Mouse (Mus musculus) urinary bladder, postnatal 0 days (tissue): ENCODE measurements around the gene Shisa7. TPM values are rescaled to one million over a fixed set of nuclear protein-coding genes. Genes with fewer than 3 reads are reported as not detected.

ENCODE experiments used
- polyA plus RNA-seq: library from polyadenylated mRNA; unstranded; fragments of >200 nt; fragmentation: Nextera tagmentation; extraction: Ambion mirVana; gene quantifications from 2 replicates; pipeline ENCODE4 v1.2.1, GENCODE M21; 2015

Shisa7 gene
- 0.10 and 0.20 TPM in 2 replicates for polyA plus RNA-seq

DNA sequence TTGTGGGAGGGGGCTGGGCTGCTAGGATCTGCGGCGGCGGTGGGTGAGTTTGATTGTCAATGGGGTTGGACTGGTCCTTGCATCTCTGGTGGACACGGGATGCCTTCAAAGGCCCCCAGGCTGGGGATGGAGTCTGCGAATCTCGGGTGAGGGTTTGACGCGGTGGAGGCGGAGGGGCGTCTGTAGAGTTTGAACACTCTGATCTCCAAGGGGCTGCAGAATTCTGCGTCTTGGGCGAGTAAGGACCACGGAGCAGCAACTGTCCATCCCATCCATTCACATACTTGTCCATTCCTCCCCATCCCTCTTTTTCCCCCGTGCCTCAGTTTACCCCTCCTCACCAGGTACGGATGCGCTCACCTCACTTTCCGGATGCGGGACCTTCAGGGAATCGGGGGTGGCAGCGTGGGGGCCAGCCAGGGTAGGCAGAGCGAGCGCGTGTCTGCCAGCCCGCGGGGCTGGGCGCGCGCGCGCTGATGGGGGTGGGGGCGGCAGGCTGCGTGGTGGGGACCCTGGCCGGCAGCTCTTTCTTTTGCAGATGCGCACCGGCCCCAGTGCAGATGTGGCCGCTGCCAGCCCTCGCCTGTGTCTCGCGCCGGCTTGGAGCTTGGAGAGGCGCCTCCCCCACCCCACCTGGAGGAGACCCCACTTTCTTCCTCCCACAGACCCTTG lies at the start of gene Shisa7:
Gene Shisa7, minus strand, starts transcription at position 452 of the 672 bp plus-strand sequence.

DNA sequence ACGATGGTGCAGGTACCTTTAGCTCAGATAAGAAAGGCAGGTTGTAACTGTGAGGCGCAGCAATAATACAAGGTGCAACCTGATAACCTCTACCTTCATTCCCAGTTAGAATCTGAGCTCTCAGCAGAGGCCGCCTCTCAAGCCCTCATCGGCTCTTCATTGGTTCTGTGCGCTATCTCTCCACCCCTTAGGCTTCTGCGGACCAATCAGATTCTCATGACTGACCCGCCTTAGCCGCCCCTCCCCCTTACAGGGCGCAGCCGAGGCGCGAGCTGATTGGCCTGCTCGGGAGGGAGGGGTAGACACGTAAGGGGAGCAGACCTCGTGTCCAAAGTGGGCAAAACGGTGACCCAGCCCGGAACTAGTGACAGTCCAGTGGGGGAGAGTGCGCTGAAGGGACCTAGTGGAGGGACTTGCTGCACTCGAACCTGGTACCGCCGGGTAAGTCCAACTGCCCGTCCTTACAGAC lies 32.3 kb upstream of the Shisa7 start, which contains the start of gene Isoc2a:
Gene Isoc2a, plus strand, starts transcription at position 401 of the 469 bp plus-strand sequence.

DNA sequence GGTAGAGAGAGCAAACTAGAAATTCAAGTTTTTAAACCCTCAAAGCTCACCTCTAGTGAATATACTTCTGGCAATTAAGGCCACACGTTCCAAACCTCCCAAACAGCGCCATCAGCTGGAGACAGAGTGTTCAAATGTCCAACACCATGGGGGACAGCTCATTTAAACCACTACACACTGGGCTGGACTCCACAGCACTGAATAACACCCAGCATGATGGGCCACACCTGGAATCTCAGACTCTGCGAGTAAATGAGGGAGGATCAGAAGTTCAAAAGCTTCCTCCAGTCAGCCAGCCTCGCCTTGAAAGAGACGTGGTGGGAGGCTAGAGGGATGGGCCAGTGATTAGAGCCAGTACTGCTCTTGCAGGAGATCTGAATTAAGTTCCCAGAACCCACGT lies 25.6 kb upstream of the Shisa7 start, which contains the start of gene Isoc2b:
Gene Isoc2b, minus strand, starts transcription at position 126 of the 400 bp plus-strand sequence.

DNA sequence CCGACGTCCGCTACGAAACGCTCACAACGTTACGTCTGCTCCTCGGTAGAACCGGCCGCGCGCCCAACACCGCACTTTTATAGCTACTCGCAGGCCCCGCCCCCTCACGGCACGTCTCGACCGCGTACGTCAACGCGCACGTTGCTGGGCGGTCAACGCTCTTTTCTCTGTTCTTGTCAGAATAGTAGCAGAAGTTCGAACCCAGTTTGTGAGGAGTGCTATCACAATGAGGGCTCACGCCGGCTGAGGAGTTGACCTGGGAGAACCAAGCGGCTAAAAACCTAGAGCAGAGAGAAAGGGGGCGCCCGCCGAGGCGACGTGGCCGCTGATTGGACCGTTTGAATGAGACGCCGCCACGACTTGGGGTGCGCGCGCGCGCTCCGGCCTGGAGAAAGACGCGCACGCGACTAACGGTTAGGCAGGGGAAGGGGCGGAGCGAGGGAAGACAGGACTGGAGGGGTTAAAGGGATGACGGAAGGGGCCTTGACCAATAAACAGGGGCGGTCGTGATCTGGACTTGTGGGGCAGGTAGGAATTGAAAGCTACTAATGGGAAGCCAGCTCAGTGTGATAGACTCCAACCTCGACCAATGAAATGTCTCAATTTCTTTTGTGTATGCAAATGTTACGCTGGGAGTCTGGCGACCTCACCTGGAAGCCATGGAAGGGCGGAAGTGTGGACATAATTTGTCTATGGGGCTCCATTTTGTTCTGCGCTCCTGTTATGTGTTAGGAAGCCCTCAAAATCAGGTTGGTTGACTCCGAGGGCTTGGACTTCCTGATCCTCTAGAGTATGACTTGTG lies 32.0 kb downstream of the Shisa7 start, which contains the start of gene Ube2s:
Gene Ube2s, minus strand, starts transcription at position 288 of the 802 bp plus-strand sequence.

DNA sequence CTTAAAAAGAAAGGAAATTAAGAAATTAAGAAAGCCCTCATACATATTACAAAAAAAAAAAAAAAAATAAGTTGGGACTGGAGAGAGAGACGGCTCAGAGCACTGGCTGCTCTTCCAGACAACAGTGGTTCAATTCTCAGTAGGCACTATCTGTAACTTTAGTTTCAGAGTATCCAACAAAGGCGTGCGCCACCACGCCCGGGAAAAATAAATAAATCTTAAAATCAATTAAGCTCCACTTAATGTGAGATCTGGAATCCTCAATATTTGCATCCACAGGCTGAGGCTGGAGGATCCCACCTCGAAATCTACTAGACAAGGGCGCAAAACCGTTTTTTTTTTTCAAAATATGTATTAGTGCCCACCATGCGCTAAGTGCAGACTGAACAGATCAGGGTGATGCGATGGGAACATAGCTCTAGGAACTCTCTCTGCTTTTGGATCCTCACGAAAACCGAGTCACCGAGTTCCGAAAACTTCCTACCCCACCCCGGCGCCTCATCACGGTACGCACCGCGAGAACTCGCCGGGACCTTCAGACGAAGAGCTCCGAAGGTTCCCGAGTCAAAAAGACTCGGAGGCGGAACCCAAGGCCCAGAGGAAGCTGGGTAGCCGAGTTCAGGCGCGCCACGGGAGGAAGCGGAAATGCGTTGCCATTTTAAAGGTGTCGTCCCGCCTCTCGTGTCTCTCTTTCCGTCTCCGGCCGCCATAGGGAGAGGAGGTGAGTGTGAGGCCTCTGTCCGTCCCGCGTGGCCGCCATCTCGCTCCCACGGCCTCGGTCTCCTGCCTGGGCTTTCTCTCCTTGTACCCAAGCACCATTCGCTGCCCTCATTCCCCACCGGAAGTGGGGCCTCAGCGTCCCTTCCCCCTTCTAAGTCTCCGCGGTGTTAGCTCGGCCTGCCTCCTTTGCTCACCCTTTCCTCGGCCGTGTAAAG lies 52.0 kb downstream of the Shisa7 start, which contains the start of gene Rpl28:
Gene Rpl28, plus strand, starts transcription at position 597 of the 935 bp plus-strand sequence.

DNA sequence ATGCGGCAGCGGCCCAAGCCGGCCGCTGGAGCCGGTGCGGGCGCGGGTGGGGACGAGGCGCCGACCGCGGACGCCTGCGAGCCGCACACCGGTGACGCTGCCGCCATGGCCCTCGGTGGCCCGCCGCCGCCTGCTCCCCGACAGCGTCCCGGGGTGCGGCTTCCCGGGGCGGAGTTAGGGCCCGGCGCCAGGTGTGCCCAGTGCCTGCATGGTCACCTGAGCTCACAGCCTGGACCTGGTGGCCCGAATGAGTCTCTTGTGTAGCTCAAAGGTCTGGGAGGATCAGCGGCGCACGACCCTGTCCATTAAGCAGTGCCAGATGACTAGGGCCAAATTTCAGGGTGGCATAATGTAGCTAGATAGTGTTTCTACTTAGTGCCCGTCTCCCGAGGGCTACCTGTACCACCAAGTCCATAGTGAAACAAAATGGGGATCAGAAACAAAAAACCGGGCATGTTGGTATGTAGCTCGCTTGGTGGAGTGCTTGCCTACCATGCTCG lies 55.0 kb downstream of the Shisa7 start, which contains the start of gene Tmem238:
Gene Tmem238, minus strand, starts transcription at position 221 of the 500 bp plus-strand sequence.

DNA sequence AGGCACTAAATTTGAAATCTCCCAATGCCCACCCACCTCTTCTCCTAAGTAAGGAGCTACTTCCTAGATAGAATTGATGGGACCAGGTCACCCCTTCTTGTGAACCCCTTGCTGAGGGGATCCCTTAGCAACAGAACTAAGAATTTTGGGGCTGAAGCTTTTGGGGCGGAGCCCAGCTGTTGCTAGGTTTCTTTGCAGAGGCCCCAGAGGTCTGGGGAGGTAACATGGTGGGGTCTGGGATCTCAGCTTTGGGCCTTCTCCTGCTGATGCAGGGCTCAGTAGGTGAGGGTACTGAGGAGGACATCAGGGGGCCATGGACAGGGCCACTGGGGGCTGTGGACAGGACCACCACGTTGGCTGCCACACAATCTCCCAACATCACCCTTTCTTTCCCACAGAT lies 61.7 kb downstream of the Shisa7 start, which contains the start of the genes Il11 and Tmem190:
Gene Il11, minus strand, starts transcription at position 101 of the 400 bp plus-strand sequence.
Gene Tmem190, plus strand, starts transcription at position 179 of the 400 bp plus-strand sequence.

Other genes with a start within 250 kb of the Shisa7 start
- gene Ptprh, start 240.7 kb downstream of the Shisa7 start, polyA plus RNA-seq: not detected in 2 replicates
- gene Tmem86b, start 213.3 kb downstream of the Shisa7 start, polyA plus RNA-seq: 0.64 and 1.0 TPM in 2 replicates
- gene Ppp6r1, start 185.7 kb downstream of the Shisa7 start, polyA plus RNA-seq: 20.7 and 21.7 TPM in 2 replicates
- gene Hspbp1, start 159.6 kb downstream of the Shisa7 start, polyA plus RNA-seq: 50.6 and 51.7 TPM in 2 replicates
- gene Brsk1, start 154.1 kb downstream of the Shisa7 start, polyA plus RNA-seq: 0.36 and 0.59 TPM in 2 replicates
- gene Tmem150b, start 119.4 kb downstream of the Shisa7 start, polyA plus RNA-seq: 0.13 TPM in 1 of 2 replicates, not detected in the other
- gene Kmt5c, start 104.6 kb downstream of the Shisa7 start, polyA plus RNA-seq: 23.7 and 24.3 TPM in 2 replicates
- 50.4 and 62.9 TPM in 2 replicates for gene Cox6b2, start 91.6 kb downstream of the Shisa7 start, polyA plus RNA-seq
- not detected in 2 replicates for gene Fam71e2, start 73.4 kb downstream of the Shisa7 start, polyA plus RNA-seq
- 0.76 and 1.5 TPM in 2 replicates for gene Il11, start 61.8 kb downstream of the Shisa7 start, polyA plus RNA-seq
- gene Tmem190, start 61.8 kb downstream of the Shisa7 start, polyA plus RNA-seq: 0.35 TPM in 1 of 2 replicates, not detected in the other
- gene Tmem238, start 55.0 kb downstream of the Shisa7 start, polyA plus RNA-seq: 24.6 and 25.2 TPM in 2 replicates
- gene Rpl28, start 51.8 kb downstream of the Shisa7 start, polyA plus RNA-seq: 304 and 319 TPM in 2 replicates
- 130 and 139 TPM in 2 replicates for gene Ube2s, start 32.1 kb downstream of the Shisa7 start, polyA plus RNA-seq
- gene Isoc2b, start 25.6 kb upstream of the Shisa7 start, polyA plus RNA-seq: 8.1 and 9.4 TPM in 2 replicates
- 0.64 and 0.98 TPM in 2 replicates for gene Isoc2a, start 32.5 kb upstream of the Shisa7 start, polyA plus RNA-seq
- gene Gm36210, start 61.8 kb upstream of the Shisa7 start, polyA plus RNA-seq: not detected in 2 replicates
- gene Zfp628, start 70.5 kb upstream of the Shisa7 start, polyA plus RNA-seq: 1.7 and 2.3 TPM in 2 replicates
- gene Nat14, start 77.3 kb upstream of the Shisa7 start, polyA plus RNA-seq: 2.6 and 3.0 TPM in 2 replicates
- gene Ssc5d, start 81.1 kb upstream of the Shisa7 start, polyA plus RNA-seq: 3.7 and 4.8 TPM in 2 replicates
- 0.12 and 0.23 TPM in 2 replicates for gene Sbk2, start 119.7 kb upstream of the Shisa7 start, polyA plus RNA-seq
- not detected in 2 replicates for gene Sbk3, start 126.5 kb upstream of the Shisa7 start, polyA plus RNA-seq
- 12.7 and 15.0 TPM in 2 replicates for gene Zfp579, start 151.5 kb upstream of the Shisa7 start, polyA plus RNA-seq
- 13.2 and 14.0 TPM in 2 replicates for gene Zfp524, start 169.7 kb upstream of the Shisa7 start, polyA plus RNA-seq
- gene Fiz1, start 170.0 kb upstream of the Shisa7 start, polyA plus RNA-seq: 15.1 and 16.0 TPM in 2 replicates
- gene Gm44973, start 170.8 kb upstream of the Shisa7 start, polyA plus RNA-seq: 2.4 and 4.0 TPM in 2 replicates
- 3.1 TPM in 2 replicates for gene Zfp865, start 175.7 kb upstream of the Shisa7 start, polyA plus RNA-seq
- 53.3 and 57.1 TPM in 2 replicates for gene Ccdc106, start 175.9 kb upstream of the Shisa7 start, polyA plus RNA-seq
- gene 4632433K11Rik, start 189.4 kb upstream of the Shisa7 start, polyA plus RNA-seq: not detected in 2 replicates
- gene Zfp784, start 193.8 kb upstream of the Shisa7 start, polyA plus RNA-seq: 3.9 and 5.4 TPM in 2 replicates
- gene Zfp580, start 206.8 kb upstream of the Shisa7 start, polyA plus RNA-seq: 33.3 and 37.8 TPM in 2 replicates
- gene U2af2, start 217.4 kb upstream of the Shisa7 start, polyA plus RNA-seq: 51.0 and 53.6 TPM in 2 replicates
- 39.4 and 40.6 TPM in 2 replicates for gene Epn1, start 235.5 kb upstream of the Shisa7 start, polyA plus RNA-seq